Mouse (Mus musculus): ENCODE measurements around the gene Vmn1r158. TPM values are rescaled to one million over a fixed set of nuclear protein-coding genes. Genes with fewer than 3 reads are reported as not detected.

Vmn1r158 gene
- polyA plus RNA-seq (2012; fragmentation: generic; extraction: Trizol) = not detected

GRCm38 (mm10) chr7:22790682-22791081 lies at the start of gene Vmn1r158:
Gene Vmn1r158, minus strand, starts transcription at chr7:22790782.

GRCm38 (mm10) chr7:22761397-22761796 lies 29.2 kb downstream of the Vmn1r158 start, which contains the start of gene Vmn1r157:
Gene Vmn1r157, plus strand, starts transcription at chr7:22761697.

Other genes with a start within 250 kb of the Vmn1r158 start
- not detected for gene Gm4201, start 225.4 kb downstream of the Vmn1r158 start, polyA plus RNA-seq (2012; fragmentation: generic; extraction: Trizol)
- not detected for gene Gm4565, start 202.7 kb downstream of the Vmn1r158 start, polyA plus RNA-seq (2012; fragmentation: generic; extraction: Trizol)
- not detected for gene Vmn1r155, start 132.8 kb downstream of the Vmn1r158 start, polyA plus RNA-seq (2012; fragmentation: generic; extraction: Trizol)
- not detected for gene Gm8693, start 98.5 kb downstream of the Vmn1r158 start, polyA plus RNA-seq (2012; fragmentation: generic; extraction: Trizol)
- not detected for gene Gm4567, start 71.1 kb downstream of the Vmn1r158 start, polyA plus RNA-seq (2012; fragmentation: generic; extraction: Trizol)
- not detected for gene Vmn1r157, start 29.1 kb downstream of the Vmn1r158 start, polyA plus RNA-seq (2012; fragmentation: generic; extraction: Trizol)
- not detected for gene Vmn1r159, start 52.8 kb upstream of the Vmn1r158 start, polyA plus RNA-seq (2012; fragmentation: generic; extraction: Trizol)
- not detected for gene Vmn1r160, start 80.4 kb upstream of the Vmn1r158 start, polyA plus RNA-seq (2012; fragmentation: generic; extraction: Trizol)
- not detected for gene Gm4214, start 193.9 kb upstream of the Vmn1r158 start, polyA plus RNA-seq (2012; fragmentation: generic; extraction: Trizol)
- not detected for gene Gm4216, start 229.1 kb upstream of the Vmn1r158 start, polyA plus RNA-seq (2012; fragmentation: generic; extraction: Trizol)